Mouse (Mus musculus) limb, embryonic 10.5 days (tissue): ENCODE results near the gene Cd44. TPM values are rescaled to one million over a fixed set of nuclear protein-coding genes. Genes with fewer than 3 reads are reported as not detected.
A peak's percentile ranks its signal among the peaks of the same experiment; 100 is the strongest.

Experiments
- DNase-seq: peaks from one replicate; pipeline ENCODE4 v3.0.0-alpha.2; 2017; ENCODE audit warnings: low spot score
- H3K27ac ChIP-seq: fragments of 300-500 bp; sonication (generic); 2 replicates; pipeline ENCODE4 v1.5.1; 2016; ENCODE audit warnings: mild to moderate bottlenecking
- H3K27me3 ChIP-seq: fragments of 300-500 bp; sonication (generic); 2 replicates; pipeline ENCODE4 v1.6.1; 2016; ENCODE audit warnings: low read depth, mild to moderate bottlenecking; ENCODE audit not compliant: poor library complexity, severe bottlenecking
- H3K36me3 ChIP-seq: fragments of 300-500 bp; sonication (generic); 2 replicates; pipeline ENCODE4 v1.6.1; 2016; ENCODE audit warnings: mild to moderate bottlenecking, moderate library complexity
- H3K4me1 ChIP-seq: fragments of 300-500 bp; sonication (generic); 2 replicates; pipeline ENCODE4 v1.6.1; 2016
- H3K4me3 ChIP-seq: fragments of 300-500 bp; sonication (generic); 2 replicates; pipeline ENCODE4 v1.5.1; 2016; ENCODE audit warnings: mild to moderate bottlenecking, moderate library complexity
- H3K9me3 ChIP-seq: fragments of 300-500 bp; sonication (generic); replicated peaks from 2 replicates; pipeline ENCODE4 v1.6.1; 2016; ENCODE audit warnings: mild to moderate bottlenecking
- WGBS: fragments of 180-500 bp; shearing (Covaris S2); methylation state at CpG from one replicate; pipeline ENCODE4 v1.1.7; 2016; 5-methylcytosine and 5-hydroxymethylcytosine counted together
- polyA plus RNA-seq: library from polyadenylated mRNA; unstranded; fragments of >200 nt; fragmentation: Nextera tagmentation; extraction: Ambion mirVana; gene quantifications from 2 replicates; pipeline ENCODE4 v1.2.1, GENCODE M21; 2016

Gene Cd44
- polyA plus RNA-seq: 3.2 and 3.4 TPM in 2 replicates

DNA sequence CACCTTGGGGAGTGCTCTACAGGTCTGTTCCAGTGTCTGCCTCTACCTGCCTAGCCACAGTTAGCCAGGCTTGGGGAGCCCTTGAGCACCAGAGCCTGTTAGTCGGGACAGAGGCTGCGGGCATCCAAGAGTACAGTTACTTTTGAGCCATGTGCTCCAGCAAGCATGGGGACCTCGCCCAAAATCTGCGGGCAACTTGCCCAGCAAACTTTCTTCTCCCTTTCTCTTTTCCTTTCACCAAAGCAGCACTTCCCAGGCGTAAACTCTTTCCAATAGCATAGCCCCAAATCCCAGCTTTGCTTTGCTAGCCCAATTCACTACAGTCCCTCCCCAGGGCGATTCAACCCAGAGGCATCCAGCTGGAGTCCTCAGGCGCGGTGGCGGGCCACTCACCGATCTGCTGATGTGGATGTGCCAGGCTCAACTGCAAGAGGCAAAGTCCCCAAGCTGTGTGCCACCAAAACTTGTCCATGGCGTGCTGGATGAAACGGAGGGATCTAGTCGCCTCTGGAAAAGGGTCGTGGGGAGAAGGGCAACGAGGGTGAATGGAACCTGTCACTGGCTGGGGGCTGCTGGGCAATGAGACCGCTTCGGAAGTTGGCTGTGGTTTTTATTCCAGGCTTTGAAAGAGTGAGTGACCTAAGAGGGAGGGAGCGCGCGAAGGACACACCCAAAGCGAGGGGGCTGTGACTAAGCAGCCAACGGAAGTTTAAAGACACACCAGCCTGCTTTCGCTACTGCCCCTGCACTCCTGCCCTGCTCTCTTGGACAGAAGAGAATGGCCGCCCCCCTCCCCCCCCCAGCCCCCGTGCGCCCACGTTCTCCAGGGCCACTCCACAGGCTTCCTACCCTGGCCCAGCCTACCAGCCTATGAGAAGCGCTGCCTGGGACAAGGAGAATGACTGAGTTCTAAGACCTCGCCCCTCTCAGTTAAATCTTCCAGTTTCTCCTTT, at the start of gene Cd44:
Cd44 (minus strand) TSS at position 791 of the 953 bp plus-strand sequence.
- 2% methylated on average over 29 of the region's 29 CpGs for WGBS
- Histone ChIP-seq H3K36me3 (no peaks in the 10 kb centered on the region), H3K9me3 (no peaks in the 10 kb centered on the region), H3K27ac (peak within 1 kb of the TSS; percentile 69), H3K4me1 (peaks cover 13% of the 10 kb centered on the region), H3K27me3 (peaks cover 32% of the 10 kb centered on the region), H3K4me3 (peak within 1 kb of the TSS; percentile 61)
- peak; percentile 57 for DNase-seq

GRCm38 (mm10) chr2:102948481-102948857, 47.0 kb upstream of the Cd44 start:
- WGBS: 84% methylated on average over 4 of the region's 4 CpGs
- no peak for DNase-seq
- H3K27ac ChIP-seq: no peak overlapping the region
- no peaks in the 10 kb centered on the region for H3K36me3 ChIP-seq
- H3K27me3 ChIP-seq: no peaks in the 10 kb centered on the region
- H3K4me3 ChIP-seq: no peak overlapping the region
- H3K9me3 ChIP-seq: no peaks in the 10 kb centered on the region
- H3K4me1 ChIP-seq: peaks cover 24% of the 10 kb centered on the region

DNA sequence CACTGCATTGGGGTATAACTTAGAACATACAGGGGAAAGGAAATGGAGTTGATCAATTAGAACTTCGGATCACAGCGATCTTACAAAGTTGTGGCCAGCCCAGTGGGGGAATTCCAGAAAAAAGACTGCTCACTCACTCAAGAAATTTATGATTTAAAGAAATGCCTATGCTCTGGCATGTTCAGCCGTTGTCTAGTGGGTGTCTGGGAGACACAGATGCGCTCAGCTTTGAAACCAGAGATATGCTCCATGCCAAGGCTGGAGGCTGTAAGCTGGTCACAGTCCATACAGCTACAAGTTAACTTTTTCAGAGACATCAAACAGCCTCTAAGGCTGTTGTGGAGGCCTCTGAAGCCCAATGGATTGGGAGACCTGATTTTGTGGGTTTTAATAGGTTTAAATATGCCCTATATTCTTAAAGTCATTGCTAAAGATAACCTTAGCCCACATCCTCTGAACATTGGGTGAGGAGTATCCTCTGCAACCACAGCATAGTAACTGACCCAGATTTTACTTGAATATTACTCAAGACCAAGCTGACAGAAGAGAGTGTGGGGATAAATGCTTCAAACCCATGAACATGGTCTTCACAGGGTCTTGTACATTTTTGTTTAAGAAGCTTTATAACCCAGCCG, 46.5 kb upstream of the Cd44 start:
- H3K4me3 ChIP-seq: no peak overlapping the region
- no peak for DNase-seq
- WGBS: 95% methylated on average over 5 of the region's 5 CpGs
- no peaks in the 10 kb centered on the region for H3K9me3 ChIP-seq
- H3K27me3 ChIP-seq: no peaks in the 10 kb centered on the region
- H3K36me3 ChIP-seq: no peaks in the 10 kb centered on the region
- H3K4me1 ChIP-seq: peaks cover 28% of the 10 kb centered on the region
- no peak overlapping the region for H3K27ac ChIP-seq

- Histone ChIP-seq H3K4me3 (no peak overlapping the region), H3K9me3 (no peaks in the 10 kb centered on the region), H3K27ac (peak overlapping the region; percentile 54), H3K27me3 (no peaks in the 10 kb centered on the region), H3K4me1 (peaks cover 28% of the 10 kb centered on the region), H3K36me3 (no peaks in the 10 kb centered on the region)
- no peak for DNase-seq
- WGBS: 39% methylated on average over 1 of the region's 1 CpGs
Observed at GRCm38 (mm10) chr2:102945111-102945510, 43.6 kb upstream of the Cd44 start.

DNA sequence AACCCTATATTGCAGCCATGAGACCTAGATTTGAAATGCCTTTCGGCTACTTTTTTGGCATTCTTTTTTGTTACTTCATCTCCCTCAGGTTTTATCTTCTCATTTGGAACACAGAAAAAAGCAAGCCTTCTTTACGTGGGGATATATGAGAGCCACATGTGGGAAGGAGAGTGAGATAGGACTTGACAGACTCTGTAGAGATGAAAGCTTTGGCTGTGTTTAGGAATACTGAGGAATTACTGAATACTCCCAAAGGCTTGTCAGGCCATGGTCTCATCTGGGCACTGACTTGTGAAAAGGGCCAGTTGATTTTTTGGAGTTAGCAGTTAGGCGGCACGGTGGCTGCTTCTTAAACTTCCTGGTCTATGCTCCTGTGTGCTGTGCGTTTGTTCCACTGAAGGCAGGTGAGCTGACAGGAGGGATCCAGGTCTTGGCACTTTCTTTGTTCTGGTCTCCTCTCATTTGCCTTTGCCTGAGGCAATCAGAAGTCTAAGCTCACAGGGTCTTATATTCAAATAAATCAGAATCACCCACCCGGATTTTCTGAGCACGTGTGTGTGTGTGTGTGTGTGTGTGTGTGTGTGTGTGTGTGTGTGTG, 43.0 kb upstream of the Cd44 start:
- Histone ChIP-seq H3K27ac (peak overlapping the region; percentile 54; the same call in 1 of the 2 replicates), H3K36me3 (no peaks in the 10 kb centered on the region), H3K9me3 (no peaks in the 10 kb centered on the region), H3K4me3 (no peak overlapping the region), H3K4me1 (peaks cover 28% of the 10 kb centered on the region), H3K27me3 (no peaks in the 10 kb centered on the region)
- no peak for DNase-seq
- WGBS: 54% methylated on average over 7 of the region's 7 CpGs

DNA sequence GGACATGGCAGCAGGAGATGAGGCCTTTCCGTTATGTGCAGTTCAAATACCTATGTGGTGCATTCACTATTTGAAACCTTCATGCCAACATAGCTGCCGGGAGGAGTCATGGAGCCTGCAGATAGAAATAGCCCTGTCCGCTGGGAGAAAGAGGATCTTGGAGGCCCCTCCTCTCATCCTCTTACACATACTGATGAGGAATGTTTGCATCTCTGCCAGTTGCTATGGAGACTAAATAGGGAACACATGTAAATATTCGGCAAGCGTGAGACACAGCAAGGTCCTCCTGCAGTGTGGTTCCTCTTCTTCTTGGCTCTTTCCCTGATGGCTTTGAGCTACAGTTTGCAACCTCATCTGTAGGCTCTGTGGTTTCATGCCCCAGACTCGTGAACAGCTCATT, 42.5 kb upstream of the Cd44 start:
- DNase-seq: no peak
- H3K27ac ChIP-seq: no peak overlapping the region
- no peak overlapping the region for H3K4me3 ChIP-seq
- H3K9me3 ChIP-seq: no peaks in the 10 kb centered on the region
- H3K4me1 ChIP-seq: peaks cover 28% of the 10 kb centered on the region
- WGBS: 39% methylated on average over 6 of the region's 6 CpGs
- H3K27me3 ChIP-seq: no peaks in the 10 kb centered on the region
- no peaks in the 10 kb centered on the region for H3K36me3 ChIP-seq

GRCm38 (mm10) chr2:102942782-102943080, 41.3 kb upstream of the Cd44 start:
- Histone ChIP-seq H3K27ac (no peak overlapping the region), H3K4me1 (peaks cover 28% of the 10 kb centered on the region), H3K36me3 (no peaks in the 10 kb centered on the region), H3K4me3 (no peak overlapping the region), H3K27me3 (no peaks in the 10 kb centered on the region), H3K9me3 (no peaks in the 10 kb centered on the region)
- WGBS: 93% methylated on average over 3 of the region's 3 CpGs
- no peak for DNase-seq

- 45% methylated on average over 10 of the region's 10 CpGs for WGBS
Observed at GRCm38 (mm10) chr2:102941937-102942781, 40.7 kb upstream of the Cd44 start.

GRCm38 (mm10) chr2:102940813-102941361, 39.4 kb upstream of the Cd44 start:
- DNase-seq: no peak
- WGBS: 55% methylated on average over 8 of the region's 8 CpGs
- Histone ChIP-seq H3K27ac (no peak overlapping the region), H3K36me3 (no peaks in the 10 kb centered on the region), H3K9me3 (no peaks in the 10 kb centered on the region), H3K4me1 (peaks cover 29% of the 10 kb centered on the region), H3K27me3 (no peaks in the 10 kb centered on the region), H3K4me3 (no peak overlapping the region)

More at GRCm38 (mm10) chr2:102941937-102942781, 40.7 kb upstream of the Cd44 start:
- no peaks in the 10 kb centered on the region for H3K36me3 ChIP-seq
- no peaks in the 10 kb centered on the region for H3K27me3 ChIP-seq
- peaks cover 28% of the 10 kb centered on the region for H3K4me1 ChIP-seq
- no peaks in the 10 kb centered on the region for H3K9me3 ChIP-seq
- H3K4me3 ChIP-seq: no peak overlapping the region
- DNase-seq: no peak
- no peak overlapping the region for H3K27ac ChIP-seq

DNA sequence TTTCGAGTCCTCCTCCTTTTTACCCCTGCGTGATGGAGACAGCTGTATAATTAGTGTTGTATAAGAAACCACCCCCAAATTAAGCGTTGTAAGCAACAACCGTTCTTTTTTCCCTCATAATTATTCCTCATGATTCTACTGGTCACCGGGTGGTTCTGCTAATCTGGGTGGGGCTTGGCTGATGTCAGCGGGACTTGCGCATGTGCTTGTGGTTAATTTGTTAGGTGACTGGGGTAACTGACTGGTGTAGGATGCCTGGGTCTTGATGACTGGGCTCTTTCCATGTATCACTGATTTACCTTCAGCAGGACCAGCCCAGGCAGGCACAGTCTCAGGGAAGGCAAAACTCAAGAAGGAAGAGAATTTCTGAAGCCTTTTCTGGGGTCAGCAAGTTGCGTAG, 38.7 kb upstream of the Cd44 start:
- 86% methylated on average over 8 of the region's 8 CpGs for WGBS
- no peak for DNase-seq
- Histone ChIP-seq H3K4me3 (no peak overlapping the region), H3K9me3 (no peaks in the 10 kb centered on the region), H3K27ac (no peak overlapping the region), H3K36me3 (no peaks in the 10 kb centered on the region), H3K4me1 (peaks cover 24% of the 10 kb centered on the region), H3K27me3 (no peaks in the 10 kb centered on the region)

DNA sequence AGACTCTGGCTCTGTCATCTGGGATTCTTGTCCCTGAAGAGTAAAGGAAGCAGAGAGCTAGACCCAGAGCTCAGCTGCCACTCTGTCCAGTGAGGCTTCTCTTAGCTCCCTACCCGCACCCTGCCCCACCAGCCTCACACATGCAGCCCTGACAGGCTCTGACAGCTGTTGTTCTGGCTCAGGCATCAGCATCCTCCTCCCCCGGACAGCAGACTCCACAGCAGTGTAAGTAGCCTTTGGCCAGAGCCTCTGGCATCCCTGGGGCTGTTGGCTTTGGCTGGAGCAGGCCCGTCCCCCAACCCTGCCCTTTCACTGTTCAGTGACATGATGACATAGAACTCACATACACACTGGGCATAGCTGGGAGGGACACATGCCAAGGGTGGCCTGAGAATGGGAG, 35.4 kb upstream of the Cd44 start:
- Histone ChIP-seq H3K9me3 (no peaks in the 10 kb centered on the region), H3K36me3 (no peaks in the 10 kb centered on the region), H3K4me3 (no peak overlapping the region), H3K27me3 (no peaks in the 10 kb centered on the region), H3K27ac (no peak overlapping the region), H3K4me1 (0 out of 2 replicates have a peak, but pooled peaks cover 3% of the 10 kb centered on the region)
- WGBS: 64% methylated on average over 3 of the region's 3 CpGs
- DNase-seq: peak; percentile 25

DNA sequence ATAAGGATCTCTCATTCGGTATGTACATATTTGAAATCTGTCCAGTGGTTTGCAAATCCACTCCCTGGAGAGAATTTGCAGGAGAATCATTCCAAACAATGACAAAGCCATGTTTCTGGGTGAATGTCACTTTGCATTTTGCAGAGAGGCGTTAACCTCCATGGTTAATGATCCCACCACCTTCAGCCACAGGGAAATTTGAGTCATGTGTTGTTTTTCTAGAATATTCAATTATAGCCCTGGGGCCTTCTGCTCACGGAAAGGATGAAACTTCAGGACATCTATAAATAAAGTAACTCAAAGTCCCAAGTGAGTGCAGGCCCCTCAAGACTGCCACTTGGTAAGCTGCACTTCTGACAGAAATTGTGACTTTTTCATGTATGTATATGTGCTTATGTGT, 33.4 kb upstream of the Cd44 start:
- 90% methylated on average over 3 of the region's 3 CpGs for WGBS
- H3K4me3 ChIP-seq: no peak overlapping the region
- H3K9me3 ChIP-seq: no peaks in the 10 kb centered on the region
- DNase-seq: no peak
- H3K36me3 ChIP-seq: no peaks in the 10 kb centered on the region
- H3K27ac ChIP-seq: no peak overlapping the region
- H3K27me3 ChIP-seq: no peaks in the 10 kb centered on the region
- H3K4me1 ChIP-seq: 0 out of 2 replicates have a peak, but pooled peaks cover 3% of the 10 kb centered on the region
